Mouse (Mus musculus) macrophage (primary cell): ENCODE results near the gene Nr2f1. TPM values are rescaled to one million over a fixed set of nuclear protein-coding genes. Genes with fewer than 3 reads are reported as not detected.

Source experiments
- H3K27ac ChIP-seq: fragments of 350-480 bp; formaldehyde crosslinking; 2 replicates; pipeline ENCODE4 v1.9.0; 2021
- H3K36me3 ChIP-seq: fragments of 350-480 bp; formaldehyde crosslinking; 2 replicates; pipeline ENCODE4 v1.9.0; 2021; ENCODE audit errors: inconsistent target
- H3K4me3 ChIP-seq: fragments of 350-480 bp; formaldehyde crosslinking; 2 replicates; pipeline ENCODE4 v1.9.0; 2021; ENCODE audit errors: inconsistent target
- H3K79me2 ChIP-seq: fragments of 350-480 bp; formaldehyde crosslinking; 2 replicates; pipeline ENCODE4 v1.9.0; 2021; ENCODE audit errors: inconsistent target
- WGBS: methylation state at CpG from one replicate; pipeline ENCODE4 v1.1.7; 2026; ENCODE audit warnings: inconsistent platforms; ENCODE audit not compliant: missing documents; 5-methylcytosine and 5-hydroxymethylcytosine counted together
- polyA plus RNA-seq: library from polyadenylated mRNA; stranded (reverse); fragments of 250-400 nt; gene quantifications from 3 replicates; pipeline ENCODE4 v1.2.4, GENCODE M21; 2018; ENCODE audit warnings: inconsistent platforms

Nr2f1 gene
- polyA plus RNA-seq, 1 experiment from 2014 or later: not detected

DNA sequence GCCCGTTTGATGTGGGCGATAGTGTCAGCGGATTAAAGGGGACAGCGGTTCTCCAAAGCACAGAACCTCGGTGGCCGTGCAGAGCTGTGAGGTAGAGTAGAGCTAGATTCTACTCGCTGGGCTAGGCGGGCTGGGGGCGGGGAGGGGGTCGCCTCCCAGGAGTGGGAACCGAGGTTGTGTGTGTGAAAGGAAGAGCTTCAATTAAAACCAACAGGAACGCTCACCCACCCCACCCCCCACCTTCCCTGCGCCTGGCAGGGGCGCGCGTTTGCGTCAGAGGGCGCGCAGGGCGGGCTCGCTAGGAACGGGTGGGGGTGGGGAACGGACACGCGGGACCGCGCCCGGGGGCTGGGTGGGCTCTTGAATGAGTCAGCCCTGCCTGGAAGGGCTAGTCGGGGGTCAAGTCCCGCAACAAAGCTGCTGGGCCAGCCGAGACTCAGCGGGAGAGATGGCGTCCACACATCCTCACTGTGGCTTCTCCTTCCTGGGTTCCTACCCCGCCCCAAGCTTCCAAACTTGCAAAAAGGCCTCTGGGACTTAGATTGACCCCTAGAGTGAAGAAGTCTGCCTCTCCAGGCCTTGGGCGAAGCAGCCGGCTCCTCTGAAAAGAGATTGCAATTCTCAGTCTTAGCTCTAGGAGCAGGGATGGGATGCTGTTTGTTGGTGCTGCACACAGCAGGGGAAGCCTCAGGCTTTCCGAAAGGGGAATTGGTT, 3.9 kb upstream of the Nr2f1 start:
- no peak overlapping the region for H3K4me3 ChIP-seq
- no peaks in the 10 kb centered on the region for H3K79me2 ChIP-seq
- H3K36me3 ChIP-seq: no peaks in the 10 kb centered on the region
- 3% methylated on average over 33 of the region's 37 CpGs for WGBS
- no peak overlapping the region for H3K27ac ChIP-seq

DNA sequence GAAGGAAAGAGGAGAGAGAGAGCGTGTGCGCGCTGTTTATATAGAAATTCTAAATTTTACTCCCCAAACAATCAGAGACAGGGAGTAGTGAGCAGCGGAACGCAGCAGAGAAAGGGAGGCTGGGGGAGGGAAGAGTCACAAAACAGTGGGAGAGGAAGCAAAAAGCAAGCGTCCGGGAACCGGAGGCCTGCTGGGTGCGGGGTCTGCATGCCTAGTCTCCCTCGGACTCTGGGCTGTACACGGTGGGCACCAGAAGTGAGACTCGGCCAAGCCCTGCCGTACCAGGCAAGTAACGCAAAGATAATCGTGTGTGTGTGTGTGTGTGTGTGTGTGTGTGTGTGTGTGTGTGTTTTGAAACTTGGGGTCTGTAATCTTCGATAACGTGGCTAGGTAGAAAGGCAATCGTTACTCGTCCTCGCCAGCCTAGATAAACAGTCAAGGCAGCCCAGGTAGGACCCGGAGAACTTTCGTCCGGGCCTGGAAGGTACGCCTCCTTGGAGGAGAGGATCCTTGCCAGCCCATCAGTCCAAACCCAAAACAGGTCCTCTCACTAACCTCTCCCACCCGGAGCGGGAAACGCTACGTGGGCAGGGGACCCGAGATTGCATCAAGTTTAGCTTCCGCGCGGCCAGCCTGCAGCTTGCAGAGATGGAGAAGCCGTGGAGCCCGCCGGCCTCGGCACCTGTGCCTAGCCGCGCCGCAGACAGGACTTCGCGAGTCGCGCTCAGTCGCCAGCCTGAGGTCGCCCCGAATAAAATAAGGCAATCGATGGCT, 3.2 kb upstream of the Nr2f1 start:
- 4% methylated on average over 47 of the region's 47 CpGs for WGBS
- Histone ChIP-seq H3K79me2 (no peaks in the 10 kb centered on the region), H3K27ac (no peak overlapping the region), H3K36me3 (no peaks in the 10 kb centered on the region), H3K4me3 (no peak overlapping the region)

GRCm38 (mm10) chr13:78201871-78202565, 2.5 kb upstream of the Nr2f1 start:
- H3K79me2 ChIP-seq: no peaks in the 10 kb centered on the region
- no peak overlapping the region for H3K27ac ChIP-seq
- no peaks in the 10 kb centered on the region for H3K36me3 ChIP-seq
- H3K4me3 ChIP-seq: no peak overlapping the region
- WGBS: 9% methylated on average over 20 of the region's 22 CpGs

DNA sequence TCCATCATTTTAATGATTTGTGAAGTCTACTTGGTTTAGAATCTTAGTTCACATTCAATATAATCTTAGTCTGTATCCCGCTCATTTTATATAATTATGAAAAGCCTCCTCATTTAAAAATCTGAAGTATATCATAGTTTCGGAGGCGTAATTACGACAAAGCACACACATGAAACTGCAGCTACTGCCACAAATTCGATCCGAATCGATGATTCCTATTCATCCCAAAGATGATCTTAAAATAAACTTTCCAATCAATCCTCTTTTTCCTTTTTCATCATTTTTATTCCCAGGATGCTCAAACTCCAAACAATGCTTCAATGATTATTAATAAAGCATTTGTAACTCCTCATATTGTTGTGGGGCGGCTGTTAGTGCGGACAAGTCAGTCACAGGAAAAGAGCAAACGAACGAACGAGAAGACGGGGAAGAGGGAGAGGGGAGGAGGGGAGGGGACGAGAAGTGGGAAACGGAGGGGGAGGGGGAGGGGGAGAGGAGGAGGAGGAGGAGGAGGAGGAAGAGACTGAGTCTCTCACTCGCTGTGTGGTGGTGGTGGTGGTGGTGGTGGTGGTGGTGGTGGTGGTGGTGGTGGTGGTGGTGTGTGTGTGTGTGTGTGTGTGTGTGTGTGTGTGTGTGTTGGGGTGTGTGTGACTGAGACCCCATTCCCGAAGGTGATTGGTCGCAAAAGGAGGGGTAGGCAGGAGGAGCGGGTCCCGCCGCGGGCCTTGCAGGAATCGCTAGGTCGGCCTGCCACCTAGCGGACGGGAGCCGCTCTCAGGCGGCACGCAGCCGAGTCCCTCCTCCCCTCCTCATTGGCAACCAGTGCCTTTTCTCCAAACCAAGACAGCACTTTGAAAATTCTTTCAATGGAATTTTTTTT, 1.7 kb upstream of the Nr2f1 start:
- Histone ChIP-seq H3K27ac (no peak overlapping the region), H3K79me2 (no peaks in the 10 kb centered on the region), H3K4me3 (no peak overlapping the region), H3K36me3 (no peaks in the 10 kb centered on the region)
- WGBS: 6% methylated on average over 22 of the region's 30 CpGs

- no peaks in the 10 kb centered on the region for H3K36me3 ChIP-seq
- H3K79me2 ChIP-seq: no peaks in the 10 kb centered on the region
- WGBS: 5% methylated on average over 4 of the region's 9 CpGs
- no peak overlapping the region for H3K4me3 ChIP-seq
- no peak overlapping the region for H3K27ac ChIP-seq
These were observed 850 bp upstream of the Nr2f1 start for GRCm38 (mm10) chr13:78200407-78200806.

DNA sequence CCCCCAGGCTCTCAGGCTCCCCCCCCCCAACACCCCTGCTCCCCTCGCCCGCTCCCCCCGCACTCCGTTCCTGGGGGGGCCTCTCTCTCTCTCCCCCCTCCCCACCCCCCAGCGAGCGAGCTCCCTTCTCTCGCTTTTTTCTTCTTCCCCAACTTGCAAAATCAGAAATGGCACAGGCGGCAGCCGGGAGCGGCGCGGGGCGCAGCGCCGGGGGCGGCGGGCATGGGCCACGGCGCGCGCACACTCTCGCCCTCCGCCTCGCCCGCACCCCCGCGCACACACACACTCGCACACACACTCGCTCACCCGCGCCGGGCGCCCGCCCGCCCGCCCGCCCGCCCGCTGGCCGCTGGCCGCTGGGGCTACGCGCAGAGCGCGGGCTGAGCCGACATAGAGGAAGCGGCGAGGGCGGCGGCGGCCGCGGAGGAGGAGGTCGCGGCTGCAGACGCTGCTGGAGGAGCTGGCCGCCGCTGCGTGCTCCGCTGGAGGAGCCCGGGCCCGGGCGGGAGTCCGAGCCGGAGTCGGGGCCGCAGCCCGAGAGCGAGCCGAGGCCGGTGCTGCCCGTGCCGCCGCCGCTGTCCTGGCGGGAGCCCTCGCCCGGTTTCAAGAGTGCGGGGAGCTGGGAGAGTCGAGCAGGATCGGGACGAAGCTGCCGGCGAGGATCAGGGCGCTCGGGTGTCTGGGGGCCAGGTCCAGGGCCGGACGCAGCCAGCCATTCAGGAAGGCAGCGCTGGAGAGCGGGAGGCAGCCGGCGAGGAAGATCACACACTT, 501 bp downstream of the Nr2f1 start:
- Histone ChIP-seq H3K36me3 (no peaks in the 10 kb centered on the region), H3K79me2 (no peaks in the 10 kb centered on the region), H3K4me3 (no peak overlapping the region), H3K27ac (no peak overlapping the region)
- 1% methylated on average over 73 of the region's 92 CpGs for WGBS

DNA sequence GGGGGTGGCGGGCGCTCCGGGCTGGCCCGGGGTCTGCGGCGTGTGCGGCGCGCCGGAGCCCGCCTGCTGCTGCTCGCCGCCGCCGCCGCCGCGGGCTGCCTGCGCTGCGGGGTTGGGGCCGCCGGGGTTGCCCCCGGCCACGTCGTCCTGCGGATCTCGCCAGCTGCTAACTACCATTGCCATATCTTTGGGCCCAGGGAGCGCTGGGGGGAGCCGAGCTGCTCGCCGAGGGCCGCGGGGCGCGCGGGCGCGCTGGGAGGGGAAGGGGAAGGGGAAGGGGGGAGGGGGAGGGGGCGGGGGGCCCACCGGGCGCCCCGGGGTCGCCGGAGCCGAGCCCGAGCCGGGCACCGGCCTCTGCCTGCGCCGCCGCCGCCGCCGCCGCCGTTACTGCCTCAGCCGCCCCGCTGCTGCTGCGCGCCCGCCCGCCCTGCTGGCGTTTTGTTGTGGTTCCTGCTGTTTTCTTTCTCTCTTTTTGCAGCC, 1.1 kb downstream of the Nr2f1 start:
- 2% methylated on average over 35 of the region's 63 CpGs for WGBS
- no peak overlapping the region for H3K27ac ChIP-seq
- H3K4me3 ChIP-seq: no peak overlapping the region
- H3K36me3 ChIP-seq: no peaks in the 10 kb centered on the region
- no peaks in the 10 kb centered on the region for H3K79me2 ChIP-seq

DNA sequence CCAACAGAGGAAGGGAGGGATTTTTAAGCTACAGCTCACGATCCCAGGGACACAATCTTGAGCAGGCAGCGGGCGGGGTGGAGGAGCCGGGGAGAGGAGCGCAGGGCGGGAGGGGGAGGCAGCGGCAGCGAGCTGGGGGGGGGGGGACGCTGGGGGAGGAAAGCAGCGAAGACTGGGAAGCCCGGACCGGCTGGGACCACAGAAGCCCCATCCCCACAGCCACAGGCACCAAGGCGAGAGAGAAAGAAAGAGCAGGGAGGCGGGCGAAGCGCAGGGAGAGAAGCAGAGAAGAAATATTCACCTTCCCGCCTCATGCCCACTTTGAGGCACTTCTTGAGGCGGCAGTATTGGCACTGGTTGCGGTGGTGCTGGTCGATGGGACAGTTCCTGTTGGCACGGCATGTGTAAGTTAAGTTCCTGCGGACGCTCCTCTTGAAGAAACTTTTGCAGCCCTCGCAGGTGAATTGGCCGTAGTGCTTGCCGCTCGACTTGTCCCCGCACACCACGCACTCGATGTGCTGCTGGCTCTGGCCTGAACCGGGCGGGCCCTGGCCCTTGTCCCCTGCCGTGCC, 1.7 kb downstream of the Nr2f1 start:
- no peak overlapping the region for H3K4me3 ChIP-seq
- no peaks in the 10 kb centered on the region for H3K36me3 ChIP-seq
- H3K79me2 ChIP-seq: no peaks in the 10 kb centered on the region
- H3K27ac ChIP-seq: no peak overlapping the region
- 3% methylated on average over 31 of the region's 33 CpGs for WGBS

DNA sequence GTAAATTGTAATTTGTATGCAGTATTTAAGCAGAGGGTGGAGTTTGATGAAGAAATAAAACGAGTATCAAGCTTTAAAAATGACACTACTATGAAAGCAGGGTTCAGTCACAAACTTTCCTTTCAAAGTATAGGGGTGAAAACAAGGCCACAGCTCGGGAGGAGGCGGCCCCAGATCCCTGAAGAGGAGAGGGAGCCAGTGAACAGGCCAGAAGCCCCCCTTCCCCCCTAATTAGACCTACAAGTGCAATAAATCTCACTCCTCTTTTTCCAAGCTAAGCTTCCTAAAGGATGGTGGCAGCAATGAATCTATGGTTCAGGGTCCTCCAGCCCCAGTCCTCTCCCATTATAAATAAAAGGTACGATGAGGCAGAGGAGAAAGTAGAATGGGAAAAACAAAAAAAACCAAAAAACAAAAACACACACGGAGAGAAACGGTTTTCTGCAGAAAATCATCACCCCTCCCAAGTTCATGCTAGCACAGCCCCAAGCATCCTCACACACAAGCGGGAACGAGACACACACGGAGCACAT, 2.2 kb downstream of the Nr2f1 start:
- H3K27ac ChIP-seq: no peak overlapping the region
- H3K79me2 ChIP-seq: no peaks in the 10 kb centered on the region
- no peak overlapping the region for H3K4me3 ChIP-seq
- H3K36me3 ChIP-seq: no peaks in the 10 kb centered on the region
- WGBS: 5% methylated on average over 9 of the region's 9 CpGs

DNA sequence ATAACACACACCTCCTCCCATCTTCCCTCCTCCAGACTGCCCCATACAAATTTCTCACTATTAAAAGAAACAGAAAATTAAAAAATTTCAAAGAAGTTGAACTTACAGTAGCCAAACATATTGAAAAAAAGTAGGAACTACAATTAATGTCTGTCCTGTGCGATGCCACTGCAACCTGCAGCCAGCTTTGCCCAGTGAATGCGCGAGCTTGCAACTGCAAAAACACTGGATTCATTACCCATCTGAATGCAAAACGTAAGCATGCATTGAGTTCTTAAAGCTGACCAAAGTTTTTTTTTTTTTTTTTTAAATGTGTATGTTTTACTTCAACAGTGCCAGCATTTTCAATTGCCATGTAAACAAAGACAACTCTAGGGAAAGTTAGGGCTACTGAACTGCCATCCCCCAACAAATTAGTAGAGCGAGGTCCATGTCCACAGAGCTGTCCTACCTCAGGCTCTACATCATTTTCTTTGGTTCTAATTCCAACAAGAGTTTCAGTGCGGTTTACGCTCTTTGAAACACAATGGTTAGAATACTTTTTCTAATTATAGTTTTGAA, 3.2 kb downstream of the Nr2f1 start:
- no peak overlapping the region for H3K4me3 ChIP-seq
- no peaks in the 10 kb centered on the region for H3K79me2 ChIP-seq
- no peak overlapping the region for H3K27ac ChIP-seq
- H3K36me3 ChIP-seq: no peaks in the 10 kb centered on the region
- 40% methylated on average over 7 of the region's 7 CpGs for WGBS

GRCm38 (mm10) chr13:78195601-78196115, 3.9 kb downstream of the Nr2f1 start:
- Histone ChIP-seq H3K27ac (no peak overlapping the region), H3K4me3 (no peak overlapping the region), H3K79me2 (no peaks in the 10 kb centered on the region), H3K36me3 (no peaks in the 10 kb centered on the region)
- 5% methylated on average over 13 of the region's 13 CpGs for WGBS

DNA sequence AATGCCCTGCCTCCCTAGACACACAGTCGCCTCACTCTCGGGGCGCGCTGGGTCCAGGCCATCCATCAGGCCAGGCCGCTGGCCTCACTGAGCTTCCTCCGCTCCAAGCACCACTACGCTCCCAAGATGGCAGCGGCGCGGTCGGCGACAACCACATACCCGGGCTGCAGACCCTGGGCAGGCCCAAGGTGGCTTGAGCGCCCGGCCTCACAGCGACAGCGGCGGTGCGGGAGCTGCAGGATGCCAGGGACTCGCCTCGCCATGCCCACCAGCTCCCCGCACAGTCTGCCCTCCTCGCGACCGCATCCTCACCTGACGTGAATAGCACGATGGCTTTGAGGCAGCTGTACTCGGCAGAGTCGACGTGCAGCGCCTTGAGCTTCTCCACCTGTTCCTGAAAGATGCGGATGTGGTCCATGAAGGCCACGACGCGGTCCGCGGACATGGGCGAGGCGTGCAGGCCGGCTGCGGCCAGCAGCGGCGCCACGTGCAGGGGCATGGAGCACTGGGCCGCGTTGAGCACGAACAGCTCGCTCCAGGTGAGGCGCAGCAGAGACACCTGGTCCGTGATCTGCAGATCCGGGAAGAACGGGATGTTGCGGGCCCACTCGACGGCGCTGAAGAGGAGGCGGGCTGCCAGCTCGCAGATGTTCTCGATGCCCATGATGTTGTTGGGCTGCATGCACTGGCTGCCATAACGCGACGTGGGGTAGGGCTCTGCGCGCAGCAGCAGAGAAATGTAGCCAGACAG, 4.5 kb downstream of the Nr2f1 start:
- Histone ChIP-seq H3K79me2 (no peaks in the 10 kb centered on the region), H3K36me3 (no peaks in the 10 kb centered on the region), H3K4me3 (no peak overlapping the region), H3K27ac (no peak overlapping the region)
- 7% methylated on average over 64 of the region's 64 CpGs for WGBS
